Mouse (Mus musculus) heart, adult 8-10 months (tissue): ENCODE data around the gene Ero1lb. TPM values are rescaled to one million over a fixed set of nuclear protein-coding genes. Genes with fewer than 3 reads are reported as not detected.

Source experiments
- total RNA-seq, 4 experiments: library from RNA; stranded (reverse); gene quantifications; 2 replicates each; pipeline ENCODE4 v1.2.4; 2022

Gene Ero1lb
- total RNA-seq, 4 experiments from 2014 or later: 1.6 to 2.7 (median 2.4) TPM

Other genes with a start within 250 kb of the Ero1lb start
- gene Actn2, start 225.1 kb upstream of the Ero1lb start, total RNA-seq: 1,000 to 10,000 TPM; 1,621 to 2,329 (median 1,848) TPM
- 10 to 100 TPM; 13.0 to 18.1 (median 15.9) TPM for gene Heatr1, start 170.8 kb upstream of the Ero1lb start, total RNA-seq
- 10 to 100 TPM; 34.5 to 41.1 (median 39.5) TPM for gene Lgals8, start 100.9 kb upstream of the Ero1lb start, total RNA-seq
- gene Edaradd, start 45.4 kb upstream of the Ero1lb start, total RNA-seq: under 1 TPM in 1 of 4 experiments, not detected in 3; 0.16 TPM
- not detected for gene Prl2c3, start 234.2 kb downstream of the Ero1lb start, total RNA-seq